Mouse (Mus musculus): ENCODE data around the gene Atoh8. TPM values are rescaled to one million over a fixed set of nuclear protein-coding genes. Genes with fewer than 3 reads are reported as not detected.

Atoh8 gene
- total and polyA plus RNA-seq, 3 experiments, result 0.23 to 5.0 (median 1.6) TPM

DNA sequence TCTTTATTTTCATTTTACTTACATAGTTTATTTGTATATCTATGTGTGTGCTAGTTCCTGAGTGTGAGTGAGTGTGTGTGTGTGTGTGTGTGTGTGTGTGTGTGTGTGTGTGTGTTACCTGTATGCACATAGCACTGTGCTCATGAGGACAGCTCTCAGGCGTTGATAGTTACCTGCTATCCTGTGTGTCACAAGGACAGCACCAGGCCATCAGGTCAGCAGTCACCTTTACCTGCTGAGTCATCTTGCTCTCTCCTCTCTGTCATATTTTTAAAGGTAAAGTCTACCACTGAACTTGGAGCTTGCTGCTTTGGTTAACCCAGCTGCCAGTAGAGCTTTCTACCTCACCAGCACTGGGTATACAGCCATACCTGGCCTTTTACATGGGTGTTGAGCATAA lies 17.1 kb upstream of the Atoh8 start:
- Histone ChIP-seq H3K4me2 (ENCODE audit: insufficient read depth, low read depth, poor library complexity, severe bottlenecking) (no peak overlapping the region), H3K4me3 (replicated peaks in 1 of 3; ENCODE audit: low read depth in 2 of 3, low read length in 2 of 3, poor library complexity in 1 of 3) (no peak overlapping the region), H3K9me3 (replicated peaks; ENCODE audit: low read length) (no peaks in the 10 kb centered on the region), H3K4me1 (ENCODE audit: control insufficient read depth in 1 of 2, insufficient read depth in 2 of 2) (peaks cover 14 to 34% of the 10 kb centered on the region in 2 experiments), H3K36me3 (replicated peaks in 1 of 2; ENCODE audit: control insufficient read depth in 1 of 2, insufficient read depth in 1 of 2, low read length in 1 of 2) (no peaks in the 10 kb centered on the region), H3K9ac (ENCODE audit: insufficient read depth, low read depth) (no peak overlapping the region), H3K27me3 (replicated peaks) (peaks cover 30% of the 10 kb centered on the region), H3K27ac (ENCODE audit: insufficient read depth, low read depth) (no peak overlapping the region), H3K79me2 (replicated peaks; ENCODE audit: control insufficient read depth, extremely low read depth, insufficient read depth, poor library complexity, severe bottlenecking) (no peaks in the 10 kb centered on the region)
- DNase-seq (ENCODE audit: extremely low read depth), result no peak
- in situ Hi-C loops (cut with MboI; ENCODE audit: low pct_ligation_motif_present, low pct_unique_long_range_greater_than_20kb, low sequenced_read_pairs) (no loop called here), dilution Hi-C loops (cut with MboI; ENCODE audit: extremely low pct_ligation_motif_present, extremely low pct_unique_long_range_greater_than_20kb, low sequenced_read_pairs) (no loop called here)
- TF ChIP-seq HCFC1 (IDR thresholded peaks at IDR 0.05; ENCODE audit: low read depth, low read length) (no peak), JUN (IDR thresholded peaks at IDR 0.05; ENCODE audit: insufficient read depth, low read depth, low read length) (no peak), TBP (conservative IDR thresholded peaks at IDR 0.05; ENCODE audit: low read depth, low read length) (no peak), NELFE (IDR thresholded peaks at IDR 0.05; ENCODE audit: low read depth, low read length) (no peak), ZMIZ1 (IDR thresholded peaks at IDR 0.05; ENCODE audit: low read depth, low read length) (no peak)

DNA sequence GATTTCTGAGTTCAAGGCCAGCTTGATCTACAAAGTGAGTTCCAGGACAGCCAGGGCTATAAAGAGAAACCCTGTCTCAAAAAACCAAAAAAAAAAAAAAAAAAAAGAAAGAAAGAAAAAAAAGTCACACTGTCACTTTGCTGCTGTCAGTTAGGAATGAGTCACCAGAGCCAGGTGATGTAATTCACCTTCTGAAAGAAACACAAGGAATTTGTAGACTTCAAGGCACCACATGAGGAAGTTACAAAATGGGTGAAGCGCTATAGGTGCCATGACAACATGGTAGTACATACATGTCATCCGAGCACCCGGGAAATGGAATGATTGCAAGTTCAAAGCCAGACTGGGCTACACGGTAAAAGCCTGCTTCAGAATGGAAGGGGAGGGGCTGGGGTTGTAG lies 14.6 kb upstream of the Atoh8 start:
- H3K4me2 ChIP-seq (ENCODE audit: insufficient read depth, low read depth, poor library complexity, severe bottlenecking), result no peak overlapping the region; the same call in 1 of the 2 replicates
- H3K4me3 ChIP-seq (replicated peaks in 1 of 3; ENCODE audit: low read depth in 2 of 3, low read length in 2 of 3, poor library complexity in 1 of 3), result no peak overlapping the region
- H3K27me3 ChIP-seq (replicated peaks), result peaks cover 35% of the 10 kb centered on the region
- H3K27ac ChIP-seq (ENCODE audit: insufficient read depth, low read depth), result no peak overlapping the region
- no peaks in the 10 kb centered on the region for H3K79me2 ChIP-seq (replicated peaks; ENCODE audit: control insufficient read depth, extremely low read depth, insufficient read depth, poor library complexity, severe bottlenecking)
- no peak overlapping the region for H3K9ac ChIP-seq (ENCODE audit: insufficient read depth, low read depth)
- H3K9me3 ChIP-seq (replicated peaks; ENCODE audit: low read length), result no peaks in the 10 kb centered on the region
- no peaks in the 10 kb centered on the region for H3K36me3 ChIP-seq (replicated peaks in 1 of 2; ENCODE audit: control insufficient read depth in 1 of 2, insufficient read depth in 1 of 2, low read length in 1 of 2)
- TF ChIP-seq MAX (IDR thresholded peaks at IDR 0.05; ENCODE audit: low read length), result no peak
- peak; percentile 94 for TF ChIP-seq ZNF384 (IDR thresholded peaks at IDR 0.05; ENCODE audit: low read depth, low read length)
- TF ChIP-seq ETS1 (conservative IDR thresholded peaks at IDR 0.05; ENCODE audit: low read depth, low read length), result peak; percentile 63; the same call in 1 of the 2 replicates
- 0 out of 2 replicates have a peak, but pooled peaks have one; percentile 16 for TF ChIP-seq TCF12 (IDR thresholded peaks at IDR 0.05; ENCODE audit: low read depth, low read length)
- TF ChIP-seq BHLHE40 (IDR thresholded peaks at IDR 0.05; ENCODE audit: low read depth, low read length), result 0 out of 2 replicates have a peak, but pooled peaks have one; percentile 29
- 0 out of 2 replicates have a peak, but pooled peaks have one; percentile 55 for TF ChIP-seq JUND (conservative IDR thresholded peaks at IDR 0.05; ENCODE audit: low read depth, low read length)
- TF ChIP-seq EP300 (IDR thresholded peaks at IDR 0.05; ENCODE audit: low read length), result 0 out of 2 replicates have a peak, but pooled peaks have one; percentile 20
- TF ChIP-seq POLR2AphosphoS2 (IDR thresholded peaks at IDR 0.05; ENCODE audit: low read depth, low read length), result no peak
- TF ChIP-seq IRF4 (IDR thresholded peaks at IDR 0.05; ENCODE audit: low read depth, low read length), result peak; percentile 63; the same call in 1 of the 2 replicates
- no peak for TF ChIP-seq E2F4 (IDR thresholded peaks at IDR 0.05; ENCODE audit: insufficient replicate concordance, low read depth, low read length)
- TF ChIP-seq MAFK (IDR thresholded peaks at IDR 0.05; ENCODE audit: insufficient replicate concordance, low read length), result no peak
- dilution Hi-C loops (cut with MboI; ENCODE audit: extremely low pct_ligation_motif_present, extremely low pct_unique_long_range_greater_than_20kb, low sequenced_read_pairs) (no loop called here), in situ Hi-C loops (cut with MboI; ENCODE audit: low pct_ligation_motif_present, low pct_unique_long_range_greater_than_20kb, low sequenced_read_pairs) (no loop called here)
- DNase-seq (ENCODE audit: extremely low read depth), result no peak
- peaks cover 14 to 42% of the 10 kb centered on the region in 2 experiments for H3K4me1 ChIP-seq (ENCODE audit: control insufficient read depth in 1 of 2, insufficient read depth in 2 of 2)

Measured in CH12.LX (cell line).